Mouse (Mus musculus) liver, embryonic 12.5 days (tissue): ENCODE measurements at regions not wholly inside any gene's neighbourhood (a gene's known extent, or its start where the extent isn't known, plus 50 kb on each side); places are given as distances from the start of the nearest gene placed in this dataset.

ENCODE experiments used
- ATAC-seq: fragments of 200-750 bp; cut with Nextera tagmentation; 2 replicates; pipeline ENCODE4 v1.8.0; 2017; ENCODE audit warnings: moderate number of reproducible peaks, mild to moderate bottlenecking, moderate library complexity
- H3K27ac ChIP-seq: fragments of 300-500 bp; sonication (generic); 2 replicates; pipeline ENCODE4 v1.5.1; 2016; ENCODE audit warnings: mild to moderate bottlenecking
- H3K27me3 ChIP-seq: fragments of 300-500 bp; sonication (generic); replicated peaks from 2 replicates; pipeline ENCODE4 v1.6.1; 2016; ENCODE audit warnings: mild to moderate bottlenecking, moderate library complexity
- H3K36me3 ChIP-seq: fragments of 300-500 bp; sonication (generic); 2 replicates; pipeline ENCODE4 v1.6.1; 2016; ENCODE audit warnings: mild to moderate bottlenecking, moderate library complexity
- H3K4me1 ChIP-seq: fragments of 300-500 bp; sonication (generic); 2 replicates; pipeline ENCODE4 v1.6.1; 2016
- H3K4me2 ChIP-seq: fragments of 300-500 bp; sonication (generic); 2 replicates; pipeline ENCODE4 v1.6.1; 2016; ENCODE audit warnings: mild to moderate bottlenecking, moderate library complexity
- H3K4me3 ChIP-seq: fragments of 300-500 bp; sonication (generic); 2 replicates; pipeline ENCODE4 v1.5.1; 2016; ENCODE audit warnings: mild to moderate bottlenecking, moderate library complexity
- H3K9ac ChIP-seq: fragments of 300-500 bp; sonication (generic); 2 replicates; pipeline ENCODE4 v1.6.1; 2016; ENCODE audit warnings: mild to moderate bottlenecking, moderate library complexity
- H3K9me3 ChIP-seq: fragments of 300-500 bp; sonication (generic); replicated peaks from 2 replicates; pipeline ENCODE4 v1.6.1; 2016; ENCODE audit warnings: mild to moderate bottlenecking, moderate library complexity
- WGBS: fragments of 180-500 bp; shearing (Covaris S2); methylation state at CpG from one replicate; pipeline ENCODE4 v1.1.7; 2016; ENCODE audit not compliant: insufficient replicate concordance; 5-methylcytosine and 5-hydroxymethylcytosine counted together

- WGBS: 69% methylated on average over 10 of the region's 10 CpGs
- Histone ChIP-seq H3K9ac (no peak overlapping the region), H3K4me1 (0 out of 2 replicates have a peak, but pooled peaks cover 6% of the 10 kb centered on the region), H3K27me3 (no peaks in the 10 kb centered on the region), H3K4me2 (no peak overlapping the region), H3K4me3 (no peak overlapping the region), H3K9me3 (no peaks in the 10 kb centered on the region), H3K36me3 (no peaks in the 10 kb centered on the region), H3K27ac (no peak overlapping the region)
- ATAC-seq: no peak
Measured at GRCm38 (mm10) chr1:88623040-88623439, 79.0 kb downstream of the Arl4c start.

GRCm38 (mm10) chr1:88622356-88622755 is 79.7 kb downstream of the Arl4c start:
- Histone ChIP-seq H3K4me2 (no peak overlapping the region), H3K9me3 (no peaks in the 10 kb centered on the region), H3K4me1 (0 out of 2 replicates have a peak, but pooled peaks cover 6% of the 10 kb centered on the region), H3K27ac (no peak overlapping the region), H3K4me3 (no peak overlapping the region), H3K9ac (no peak overlapping the region), H3K36me3 (no peaks in the 10 kb centered on the region), H3K27me3 (no peaks in the 10 kb centered on the region)
- no peak for ATAC-seq
- WGBS: 64% methylated on average over 6 of the region's 6 CpGs

DNA sequence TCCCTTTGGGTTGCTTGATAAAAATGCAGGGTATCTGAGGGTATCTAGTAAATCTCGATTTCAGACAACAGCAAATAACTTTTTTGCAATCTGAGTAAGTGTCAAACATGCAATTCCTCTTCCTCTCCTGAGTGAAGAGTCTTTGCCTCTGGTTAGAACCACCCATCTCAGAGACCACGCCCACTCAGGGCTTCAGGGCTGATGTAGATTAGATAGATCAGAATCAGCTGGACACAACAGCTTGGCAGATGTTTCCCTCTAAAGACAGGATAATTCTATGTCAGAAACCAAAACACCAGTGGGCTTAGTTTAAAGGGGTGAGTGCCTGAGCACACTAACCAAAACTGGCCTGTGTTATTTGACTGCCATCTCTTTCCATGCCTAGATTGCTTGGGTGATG is 80.8 kb downstream of the Arl4c start:
- Histone ChIP-seq H3K4me3 (no peak overlapping the region), H3K9me3 (no peaks in the 10 kb centered on the region), H3K36me3 (no peaks in the 10 kb centered on the region), H3K27ac (no peak overlapping the region), H3K9ac (no peak overlapping the region), H3K4me2 (no peak overlapping the region), H3K4me1 (0 out of 2 replicates have a peak, but pooled peaks cover 6% of the 10 kb centered on the region), H3K27me3 (no peaks in the 10 kb centered on the region)
- 45% methylated on average over 2 of the region's 2 CpGs for WGBS
- no peak for ATAC-seq

DNA sequence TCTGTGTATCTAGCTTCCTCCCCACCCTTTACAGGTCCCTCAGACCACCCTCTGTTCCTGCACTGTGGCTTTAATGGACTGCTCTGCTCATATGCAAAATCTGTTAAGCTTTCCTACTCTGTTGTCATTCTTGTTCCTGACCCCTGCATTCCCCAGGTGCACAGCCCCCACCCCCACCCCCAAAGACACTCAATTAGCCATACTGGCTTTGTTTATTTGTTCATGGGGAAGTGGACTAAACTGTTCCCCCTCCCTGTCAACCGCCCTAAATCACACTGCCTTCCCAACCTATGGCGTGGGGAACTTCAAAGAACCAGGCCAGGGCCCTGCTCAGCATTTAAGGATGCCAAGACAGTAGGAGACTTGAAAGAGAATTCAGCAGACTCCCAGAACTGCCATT is 89.0 kb downstream of the Arl4c start:
- Histone ChIP-seq H3K9me3 (no peaks in the 10 kb centered on the region), H3K9ac (no peak overlapping the region), H3K27ac (no peak overlapping the region), H3K36me3 (no peaks in the 10 kb centered on the region), H3K4me3 (no peak overlapping the region), H3K4me2 (no peak overlapping the region), H3K4me1 (no peaks in the 10 kb centered on the region), H3K27me3 (no peaks in the 10 kb centered on the region; the same call in 1 of the 2 replicates)
- WGBS: 33% methylated on average over 2 of the region's 2 CpGs
- ATAC-seq: no peak

- Histone ChIP-seq H3K9ac (no peak overlapping the region), H3K27ac (no peak overlapping the region), H3K4me2 (no peak overlapping the region), H3K27me3 (no peaks in the 10 kb centered on the region; the same call in 1 of the 2 replicates), H3K36me3 (no peaks in the 10 kb centered on the region), H3K4me3 (no peak overlapping the region), H3K9me3 (no peaks in the 10 kb centered on the region), H3K4me1 (no peaks in the 10 kb centered on the region)
- WGBS: 68% methylated on average over 5 of the region's 5 CpGs
- no peak for ATAC-seq
Measured at GRCm38 (mm10) chr1:88611241-88611640, 90.8 kb downstream of the Arl4c start.

DNA sequence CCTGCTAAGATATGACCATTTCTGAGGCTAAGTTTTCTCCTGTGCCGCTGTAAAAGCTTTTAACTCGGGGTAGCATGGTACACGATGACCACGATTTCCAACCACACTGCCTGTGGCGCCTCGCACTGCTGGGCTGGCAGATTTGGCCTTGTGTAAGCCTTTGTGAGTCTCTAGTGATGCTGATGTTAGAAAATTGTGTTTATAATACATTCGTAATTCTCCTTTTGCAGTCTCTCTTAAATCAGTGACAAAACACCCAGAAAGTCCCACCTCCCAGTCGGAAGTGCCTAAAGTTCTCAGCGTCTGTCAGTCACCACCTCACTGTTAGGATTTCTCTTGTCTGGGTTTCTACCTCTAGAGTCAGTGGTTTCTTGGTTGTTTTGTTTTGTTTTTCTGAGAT is 91.2 kb downstream of the Arl4c start:
- H3K4me3 ChIP-seq: no peak overlapping the region
- no peak overlapping the region for H3K9ac ChIP-seq
- WGBS: 76% methylated on average over 9 of the region's 9 CpGs
- no peak overlapping the region for H3K27ac ChIP-seq
- ATAC-seq: no peak
- no peaks in the 10 kb centered on the region for H3K9me3 ChIP-seq
- no peaks in the 10 kb centered on the region for H3K4me1 ChIP-seq
- H3K4me2 ChIP-seq: no peak overlapping the region
- no peaks in the 10 kb centered on the region; the same call in 1 of the 2 replicates for H3K27me3 ChIP-seq
- no peaks in the 10 kb centered on the region for H3K36me3 ChIP-seq

GRCm38 (mm10) chr1:88608826-88609225 is 93.2 kb downstream of the Arl4c start:
- ATAC-seq: no peak
- Histone ChIP-seq H3K9ac (no peak overlapping the region), H3K4me3 (no peak overlapping the region), H3K4me2 (no peak overlapping the region), H3K27me3 (no peaks in the 10 kb centered on the region; the same call in 1 of the 2 replicates), H3K9me3 (no peaks in the 10 kb centered on the region), H3K27ac (no peak overlapping the region), H3K36me3 (no peaks in the 10 kb centered on the region), H3K4me1 (no peaks in the 10 kb centered on the region)
- WGBS: 40% methylated on average over 8 of the region's 8 CpGs

DNA sequence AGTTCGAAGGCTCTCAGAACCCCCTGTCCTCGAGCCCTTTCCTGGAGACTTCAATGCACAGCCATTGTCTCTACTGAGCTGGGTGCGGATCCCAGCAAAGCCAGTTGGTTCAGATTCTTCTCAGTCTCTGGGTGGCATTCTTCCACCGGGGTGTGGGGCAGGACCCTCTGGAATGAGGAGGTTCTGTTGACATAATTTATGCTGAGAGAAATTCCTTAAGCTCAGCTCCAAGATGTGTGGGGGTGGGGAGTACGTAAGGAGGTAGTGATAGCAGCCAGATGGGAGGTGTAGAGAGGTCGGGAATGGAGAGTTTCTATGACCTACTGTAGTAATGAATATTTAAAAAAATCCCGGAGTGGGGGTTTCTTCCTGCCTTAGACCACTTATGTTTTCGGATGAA is 93.8 kb downstream of the Arl4c start:
- Histone ChIP-seq H3K9me3 (no peaks in the 10 kb centered on the region), H3K4me3 (no peak overlapping the region), H3K27ac (no peak overlapping the region), H3K36me3 (no peaks in the 10 kb centered on the region), H3K4me1 (no peaks in the 10 kb centered on the region), H3K4me2 (no peak overlapping the region), H3K27me3 (no peaks in the 10 kb centered on the region; the same call in 1 of the 2 replicates), H3K9ac (no peak overlapping the region)
- ATAC-seq: no peak
- 43% methylated on average over 8 of the region's 8 CpGs for WGBS

DNA sequence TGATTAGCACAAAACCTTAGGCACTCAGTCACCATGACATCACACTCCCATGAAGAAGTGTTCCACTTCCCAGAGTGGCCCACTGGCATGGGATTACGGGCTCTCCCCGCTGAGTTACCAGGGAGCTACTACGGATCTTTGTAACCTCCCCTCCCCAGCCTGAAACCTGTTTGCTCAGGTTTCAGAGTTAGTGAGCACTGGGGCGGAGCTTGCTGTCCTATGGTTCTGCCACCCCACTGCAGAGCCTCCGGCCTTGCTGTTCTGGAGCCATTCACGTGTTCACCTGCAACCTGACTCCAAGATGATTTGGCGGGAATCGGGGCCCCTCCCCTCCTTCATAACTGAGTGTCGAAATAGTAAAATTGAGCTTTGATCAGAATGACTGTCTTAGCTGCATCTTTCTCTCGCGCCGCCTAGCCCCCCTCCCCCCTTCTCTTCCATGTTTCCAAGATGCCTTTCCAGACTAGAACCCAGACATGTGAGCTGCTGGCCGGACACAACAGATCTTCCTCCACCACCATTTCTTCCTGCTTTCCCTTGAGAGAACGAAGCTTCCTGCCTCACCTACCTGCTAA is 95.8 kb upstream of the Glrp1 start:
- 49% methylated on average over 14 of the region's 14 CpGs for WGBS
- H3K27me3 ChIP-seq: no peaks in the 10 kb centered on the region; the same call in 1 of the 2 replicates
- H3K36me3 ChIP-seq: no peaks in the 10 kb centered on the region
- H3K9ac ChIP-seq: no peak overlapping the region
- H3K27ac ChIP-seq: no peak overlapping the region
- H3K4me1 ChIP-seq: no peaks in the 10 kb centered on the region
- 0 out of 2 replicates have a peak overlapping the region, but pooled peaks have one; percentile 1 for H3K4me2 ChIP-seq
- H3K9me3 ChIP-seq: no peaks in the 10 kb centered on the region
- H3K4me3 ChIP-seq: no peak overlapping the region
- ATAC-seq: no peak

GRCm38 (mm10) chr1:88602241-88602640 is 92.4 kb upstream of the Glrp1 start:
- Histone ChIP-seq H3K4me2 (no peak overlapping the region), H3K4me3 (no peak overlapping the region), H3K36me3 (no peaks in the 10 kb centered on the region), H3K27me3 (no peaks in the 10 kb centered on the region), H3K9ac (no peak overlapping the region), H3K27ac (no peak overlapping the region), H3K9me3 (no peaks in the 10 kb centered on the region), H3K4me1 (peaks cover 7% of the 10 kb centered on the region; the same call in 1 of the 2 replicates)
- no peak for ATAC-seq
- 58% methylated on average over 3 of the region's 3 CpGs for WGBS

DNA sequence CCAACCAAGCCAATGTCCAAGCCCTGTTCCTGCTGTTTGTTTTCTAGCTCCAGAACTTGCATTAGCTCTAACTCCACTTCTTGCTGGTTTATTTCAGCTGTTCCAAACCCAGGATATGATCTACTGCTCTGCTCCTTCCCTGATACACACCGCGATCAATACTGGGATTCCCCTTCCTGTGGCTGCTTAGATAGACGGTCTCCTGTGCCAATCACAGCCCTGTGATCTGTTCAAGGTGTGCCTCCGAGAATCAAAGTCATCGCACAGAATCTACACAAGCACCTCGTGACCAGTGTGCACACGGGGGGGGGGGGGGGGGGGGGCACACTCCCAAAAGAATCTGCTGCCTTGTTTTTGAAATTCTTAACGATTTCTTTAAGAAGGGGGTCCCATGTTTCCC is 91.9 kb upstream of the Glrp1 start:
- Histone ChIP-seq H3K27me3 (no peaks in the 10 kb centered on the region), H3K9me3 (no peaks in the 10 kb centered on the region), H3K4me2 (no peak overlapping the region), H3K27ac (no peak overlapping the region), H3K4me1 (peaks cover 7% of the 10 kb centered on the region; the same call in 1 of the 2 replicates), H3K36me3 (no peaks in the 10 kb centered on the region), H3K4me3 (no peak overlapping the region), H3K9ac (no peak overlapping the region)
- ATAC-seq: no peak
- 60% methylated on average over 7 of the region's 8 CpGs for WGBS

DNA sequence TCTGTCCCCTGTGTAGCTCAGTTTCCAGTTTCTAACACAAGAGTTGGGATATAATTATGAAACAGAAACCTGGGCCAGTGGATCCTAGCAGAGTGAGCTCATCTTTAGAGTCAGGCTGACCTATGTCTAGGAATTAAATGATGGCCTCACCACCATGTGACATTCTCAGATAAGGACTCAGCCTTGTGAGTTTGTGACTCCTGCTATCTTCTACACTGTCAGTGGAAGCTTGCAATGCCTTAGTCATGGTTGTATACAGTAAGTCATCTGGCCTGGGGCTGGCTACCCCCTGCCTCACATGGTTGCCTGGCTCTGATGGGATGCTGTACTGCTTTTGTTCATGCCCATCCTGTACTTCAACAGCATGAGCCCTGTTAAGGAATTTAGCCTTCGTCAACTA is 90.3 kb upstream of the Glrp1 start:
- 56% methylated on average over 1 of the region's 1 CpGs for WGBS
- H3K4me1 ChIP-seq: peaks cover 7% of the 10 kb centered on the region; the same call in 1 of the 2 replicates
- H3K27ac ChIP-seq: no peak overlapping the region
- no peaks in the 10 kb centered on the region for H3K36me3 ChIP-seq
- H3K27me3 ChIP-seq: no peaks in the 10 kb centered on the region
- peak; percentile 91 for ATAC-seq
- H3K4me2 ChIP-seq: no peak overlapping the region
- H3K9ac ChIP-seq: no peak overlapping the region
- H3K9me3 ChIP-seq: no peaks in the 10 kb centered on the region
- H3K4me3 ChIP-seq: no peak overlapping the region
